Mouse (Mus musculus): ENCODE measurements around the gene Shisal1.

The Shisal1 gene

DNA sequence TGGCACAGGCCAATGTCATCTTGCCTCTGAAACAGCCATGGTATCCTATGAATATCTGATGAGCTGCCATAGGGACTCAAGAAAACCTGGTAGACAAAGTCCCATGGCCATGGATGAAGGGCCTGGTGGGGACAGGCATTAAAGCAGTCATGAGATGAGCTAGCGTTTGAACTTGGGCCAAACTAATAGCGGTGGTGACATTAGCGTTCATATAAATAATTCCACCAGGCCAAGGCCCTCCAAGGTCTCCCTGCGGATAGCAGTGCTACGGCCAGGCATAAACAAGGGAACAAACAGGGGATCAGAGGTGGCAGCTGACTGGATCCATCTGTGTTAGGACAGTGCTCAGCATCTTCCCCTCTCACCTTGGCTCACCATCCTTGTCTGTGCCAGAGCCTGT is 21.2 kb downstream of the Shisal1 start:
- DNase-seq (ENCODE audit: low spot score) = no peak

DNA sequence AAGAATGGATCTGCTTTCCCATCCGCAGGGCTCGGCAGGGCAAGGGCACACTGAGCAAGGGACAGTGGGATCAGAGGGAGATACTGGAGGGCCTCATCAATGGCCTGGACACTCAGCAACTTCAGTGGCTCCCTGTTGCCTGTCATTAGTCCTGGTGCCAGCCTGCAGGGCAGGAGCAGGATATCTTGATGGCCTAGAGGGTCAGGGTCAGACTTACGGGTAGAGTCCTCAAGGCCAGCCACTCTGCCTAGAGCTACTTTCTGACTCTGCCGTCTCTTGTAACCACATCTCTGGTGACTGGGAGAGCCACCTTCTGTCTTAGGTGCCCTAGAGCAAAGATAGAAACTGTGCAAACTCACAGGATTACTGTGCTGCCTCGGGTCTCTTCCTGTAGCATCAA is 23.1 kb downstream of the Shisal1 start:
- no peak for DNase-seq (ENCODE audit: low spot score)

DNA sequence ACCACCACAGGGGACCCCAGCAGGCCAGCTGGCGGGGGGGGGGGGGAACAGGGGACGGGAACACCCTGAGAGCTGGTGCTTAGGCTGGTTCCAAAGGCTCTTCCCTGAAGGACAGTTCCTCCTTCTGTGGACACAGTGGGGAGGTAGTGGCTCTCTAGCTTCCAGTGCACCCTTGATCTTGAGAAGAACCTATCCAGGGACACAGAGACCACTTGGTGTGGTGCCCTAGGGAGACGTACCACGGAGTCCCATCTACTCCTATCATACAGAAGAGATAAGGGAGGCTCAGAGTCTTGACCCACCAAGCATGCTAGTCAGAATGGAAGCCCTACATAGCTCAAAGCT is 28.7 kb downstream of the Shisal1 start:
- DNase-seq (ENCODE audit: low spot score) = no peak

DNA sequence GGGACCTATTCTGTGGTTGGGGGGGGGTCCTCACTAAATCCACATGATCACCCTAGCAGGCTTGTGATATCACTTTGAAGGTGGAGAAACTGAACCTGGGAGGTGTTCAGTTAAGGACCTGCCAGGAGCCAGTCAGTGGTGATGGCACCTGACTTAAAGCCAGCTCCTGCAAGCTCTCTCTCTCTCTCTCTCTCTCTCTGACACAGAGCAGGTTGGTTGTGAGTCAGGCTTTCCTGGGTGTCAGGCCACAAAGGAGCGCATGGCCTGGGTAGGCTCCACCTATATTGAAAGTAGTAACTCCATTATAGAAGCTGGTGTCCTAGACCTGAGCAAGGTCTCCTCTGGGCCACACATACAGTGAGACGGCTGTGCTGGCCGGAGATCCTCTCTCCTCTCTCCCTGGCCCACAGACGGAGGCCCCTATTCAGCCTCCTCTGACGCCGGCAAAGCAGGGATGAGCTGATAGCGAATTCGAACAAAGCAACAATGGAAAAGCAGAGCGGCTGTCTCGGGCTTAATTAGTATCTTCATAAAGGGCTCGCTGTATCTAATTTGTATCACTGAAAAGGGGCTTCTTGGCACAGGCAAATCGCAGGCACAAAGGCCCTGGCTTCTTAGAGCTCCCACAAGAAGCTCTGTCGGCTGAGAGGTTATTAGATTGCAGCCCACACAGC is 29.2 kb downstream of the Shisal1 start:
- DNase-seq (ENCODE audit: low spot score) = no peak

DNA sequence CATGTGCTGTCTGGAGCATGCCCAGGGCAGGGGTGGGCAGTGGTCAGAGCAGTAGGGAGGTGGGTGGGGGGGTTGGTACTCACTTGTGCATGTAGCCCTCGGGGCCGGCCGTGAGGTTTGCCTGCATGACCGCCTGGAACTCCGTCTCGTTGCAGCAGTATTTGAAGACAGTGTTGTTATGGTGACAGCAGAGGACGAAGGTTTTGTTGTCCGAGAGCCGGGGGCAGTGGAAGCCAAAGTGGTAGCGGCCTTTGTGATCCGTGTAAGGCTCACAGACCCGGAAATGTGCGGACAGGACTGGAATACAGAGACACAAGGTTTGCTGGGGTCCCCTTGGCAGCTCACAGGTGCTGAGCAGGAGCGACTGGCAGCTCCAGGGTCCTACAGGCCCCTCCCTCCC is 29.9 kb downstream of the Shisal1 start:
- DNase-seq (ENCODE audit: low spot score) = no peak

DNA sequence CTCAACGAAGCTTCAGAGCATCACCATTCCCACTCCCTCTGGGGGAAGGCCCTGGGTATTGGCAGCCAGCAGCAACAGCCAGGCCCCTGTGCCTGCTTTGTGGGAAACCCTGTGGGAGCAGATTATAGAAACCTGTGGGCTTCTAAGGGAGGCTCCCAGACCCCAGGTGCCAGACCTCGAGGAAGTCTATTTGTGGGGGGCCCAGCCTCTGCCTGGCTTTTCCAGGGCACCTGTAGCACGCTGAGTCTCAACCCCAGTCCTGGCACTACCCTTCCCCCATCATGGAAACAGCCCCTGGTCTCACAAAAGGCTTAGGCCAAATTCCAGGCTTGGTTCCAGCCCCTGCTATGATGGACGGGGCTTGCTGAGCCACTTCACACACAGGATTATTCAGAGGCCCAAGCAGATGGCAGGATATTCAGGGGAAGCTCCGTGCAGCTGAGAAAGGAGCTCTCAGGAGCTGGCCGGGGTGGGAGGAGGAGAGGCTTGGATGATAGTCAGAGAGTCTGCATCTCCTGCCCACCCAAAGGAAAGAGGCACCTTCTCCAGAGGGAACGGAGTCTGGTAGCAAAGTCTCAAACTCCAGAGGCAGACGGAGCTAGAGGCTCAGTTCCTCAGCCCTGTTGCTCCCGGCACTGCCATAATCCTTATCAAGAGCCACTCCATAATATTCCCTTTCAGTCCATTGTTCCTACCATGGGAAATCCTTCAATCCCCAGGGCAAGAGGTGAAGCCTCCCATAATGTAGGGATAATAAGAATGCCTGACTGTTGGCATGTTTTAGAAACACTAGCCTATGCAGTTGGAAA is 32.7 kb downstream of the Shisal1 start:
- no peak for DNase-seq (ENCODE audit: low spot score)

DNA sequence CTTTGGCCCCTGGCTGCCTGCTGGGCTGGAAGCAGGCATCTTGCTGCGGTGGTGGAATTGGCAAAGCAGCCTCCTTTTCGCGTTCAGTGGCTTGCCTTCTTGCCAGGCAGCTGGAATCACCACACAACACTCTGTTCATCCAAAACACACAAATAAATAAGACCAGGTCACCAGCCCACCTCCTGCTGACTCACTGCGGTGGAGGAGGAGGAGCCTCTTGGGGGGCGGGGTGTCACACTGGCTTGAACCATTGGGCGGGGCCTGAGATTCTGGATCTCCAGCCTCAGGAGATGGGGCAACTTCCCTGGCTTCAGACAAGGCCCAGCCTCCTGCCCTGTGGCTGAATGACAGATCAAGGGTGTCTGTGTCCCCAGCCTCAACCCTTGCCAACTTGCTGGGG is 34.5 kb downstream of the Shisal1 start:
- peak; percentile 45 for DNase-seq (ENCODE audit: low spot score)

DNA sequence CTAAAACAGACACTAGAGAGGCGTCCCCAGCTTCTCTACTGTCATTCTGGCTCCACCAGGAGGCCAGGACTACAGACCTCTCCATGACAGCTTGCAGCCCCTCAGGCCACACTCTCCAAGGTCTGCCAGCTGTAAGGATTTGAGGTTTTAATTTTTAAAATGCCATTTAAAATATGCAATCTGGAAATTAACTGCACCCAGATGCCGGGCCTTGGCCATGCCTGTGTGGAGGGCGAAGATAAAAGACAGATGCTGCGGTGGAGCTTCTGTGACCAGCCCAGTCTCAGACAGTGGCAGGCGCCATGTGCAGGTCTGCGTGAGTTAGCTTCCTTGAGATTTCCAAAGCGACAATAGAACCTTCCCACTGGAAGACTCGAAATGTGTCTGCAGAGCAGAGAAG is 36.8 kb downstream of the Shisal1 start:
- DNase-seq (ENCODE audit: low spot score) = no peak

DNA sequence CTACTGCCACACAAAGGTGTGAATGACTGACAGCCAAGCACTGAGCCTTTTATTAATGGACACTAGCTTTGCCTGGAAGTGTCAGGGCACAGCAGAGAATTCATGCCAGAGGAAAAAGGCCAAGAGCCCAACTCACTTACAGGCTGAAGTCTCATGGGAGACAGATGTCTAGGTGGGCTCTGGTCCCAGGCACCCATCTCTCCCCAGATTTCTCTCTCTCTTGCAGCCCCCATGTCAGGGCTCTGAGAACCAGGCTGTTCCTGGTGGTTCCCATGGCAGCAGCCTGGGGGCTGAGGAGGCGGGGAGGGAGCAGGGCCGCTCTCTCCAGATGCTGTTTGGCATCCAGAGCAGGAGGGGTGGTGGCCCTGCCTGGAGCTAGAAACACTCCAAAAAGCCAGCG is 38.3 kb downstream of the Shisal1 start:
- no peak for DNase-seq (ENCODE audit: low spot score)

DNA sequence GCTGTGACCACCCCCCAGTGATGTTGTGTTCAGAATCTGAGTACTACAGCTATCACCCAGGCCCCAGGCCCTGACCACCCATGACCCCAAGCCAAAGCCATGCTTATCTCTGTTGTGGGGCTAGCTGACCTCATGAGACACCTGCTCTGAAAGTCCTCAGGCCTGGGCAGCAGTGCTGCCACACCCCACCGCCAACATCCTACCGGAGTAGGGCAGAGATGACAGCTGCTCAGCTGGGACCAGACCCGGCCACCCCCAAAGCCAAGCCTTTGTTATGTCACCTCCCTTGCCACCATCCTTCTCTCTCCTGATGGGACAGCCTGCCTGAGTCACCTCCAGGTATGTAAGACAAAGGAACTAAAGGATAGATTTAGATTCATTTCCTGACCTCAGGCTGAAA is 41.1 kb downstream of the Shisal1 start:
- DNase-seq (ENCODE audit: low spot score) = no peak

DNA sequence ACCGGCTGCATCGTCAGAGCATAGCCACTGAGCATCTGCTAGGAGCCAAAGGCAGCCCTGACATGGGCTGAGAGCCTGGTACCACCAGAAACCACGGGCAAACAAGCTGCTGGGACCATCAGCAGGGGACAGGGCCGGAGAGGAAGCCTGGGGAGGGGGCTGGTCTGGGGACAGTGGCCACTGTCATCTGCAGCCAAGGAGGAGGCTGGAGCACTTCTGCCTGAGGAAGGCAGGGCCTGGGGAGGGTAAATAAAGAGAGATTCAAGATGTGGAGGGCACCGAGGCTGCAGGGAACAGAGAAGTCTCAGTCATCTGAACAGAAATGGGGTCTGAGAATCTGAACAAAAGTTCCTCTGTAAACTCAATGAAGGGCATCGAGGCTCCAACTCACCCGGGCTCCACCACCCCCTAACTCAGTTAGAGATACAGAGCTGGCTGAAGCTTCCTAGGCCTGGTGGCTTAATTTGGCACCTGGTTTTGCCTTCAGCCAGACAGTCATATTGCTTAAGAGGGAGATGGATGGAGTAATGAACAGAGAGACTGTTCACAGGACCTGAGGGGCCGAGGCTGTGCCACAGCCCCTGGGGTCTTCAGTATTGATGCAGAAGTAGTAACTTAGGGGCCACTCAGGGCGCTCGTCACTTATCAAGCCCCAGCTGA is 43.3 kb downstream of the Shisal1 start:
- DNase-seq (ENCODE audit: low spot score) = no peak

DNA sequence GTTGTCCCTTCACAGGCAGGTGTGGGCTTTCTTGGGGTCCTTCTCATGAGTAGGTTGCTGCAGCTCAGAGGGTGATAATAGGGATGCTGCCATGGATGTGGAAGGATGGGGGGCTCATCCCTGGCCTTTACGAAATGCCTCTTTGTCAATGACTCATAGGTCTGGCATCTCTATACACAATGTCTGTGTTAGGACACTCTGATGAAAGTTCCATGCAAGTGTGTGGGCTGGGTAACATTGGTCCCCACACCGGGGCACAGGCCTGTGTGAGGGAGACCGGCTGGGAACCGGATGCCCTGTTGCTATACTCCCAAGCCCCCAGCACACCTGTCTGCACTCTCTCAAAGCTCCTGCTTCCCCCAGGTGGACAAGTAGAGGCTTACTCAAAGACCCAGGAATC is 48.3 kb downstream of the Shisal1 start:
- no peak for DNase-seq (ENCODE audit: low spot score)

DNA sequence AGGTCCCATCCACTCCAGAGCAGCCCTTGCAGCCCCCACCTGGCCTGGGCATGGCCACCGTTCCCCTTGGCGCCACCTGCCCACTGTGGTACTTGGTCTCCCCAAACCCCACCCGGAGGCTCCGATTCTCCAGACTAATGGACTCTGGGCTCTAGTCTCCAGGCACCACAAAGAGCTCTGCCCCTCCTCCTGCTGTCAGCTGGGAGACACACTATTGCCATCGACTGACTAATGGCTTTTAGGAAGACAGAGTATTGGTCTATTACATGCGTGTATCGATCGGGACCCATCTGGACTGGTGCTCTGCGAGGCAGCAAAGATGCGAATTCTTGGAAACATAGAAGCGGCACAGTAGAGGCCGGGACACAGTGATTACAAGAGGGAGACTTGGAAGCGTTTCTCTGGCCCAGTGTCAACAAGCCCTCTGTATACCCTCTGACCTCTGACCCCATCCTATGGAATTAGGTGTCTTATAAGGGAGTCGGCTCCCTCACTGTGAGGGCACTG is 49.2 kb downstream of the Shisal1 start:
- no peak for DNase-seq (ENCODE audit: low spot score)

DNA sequence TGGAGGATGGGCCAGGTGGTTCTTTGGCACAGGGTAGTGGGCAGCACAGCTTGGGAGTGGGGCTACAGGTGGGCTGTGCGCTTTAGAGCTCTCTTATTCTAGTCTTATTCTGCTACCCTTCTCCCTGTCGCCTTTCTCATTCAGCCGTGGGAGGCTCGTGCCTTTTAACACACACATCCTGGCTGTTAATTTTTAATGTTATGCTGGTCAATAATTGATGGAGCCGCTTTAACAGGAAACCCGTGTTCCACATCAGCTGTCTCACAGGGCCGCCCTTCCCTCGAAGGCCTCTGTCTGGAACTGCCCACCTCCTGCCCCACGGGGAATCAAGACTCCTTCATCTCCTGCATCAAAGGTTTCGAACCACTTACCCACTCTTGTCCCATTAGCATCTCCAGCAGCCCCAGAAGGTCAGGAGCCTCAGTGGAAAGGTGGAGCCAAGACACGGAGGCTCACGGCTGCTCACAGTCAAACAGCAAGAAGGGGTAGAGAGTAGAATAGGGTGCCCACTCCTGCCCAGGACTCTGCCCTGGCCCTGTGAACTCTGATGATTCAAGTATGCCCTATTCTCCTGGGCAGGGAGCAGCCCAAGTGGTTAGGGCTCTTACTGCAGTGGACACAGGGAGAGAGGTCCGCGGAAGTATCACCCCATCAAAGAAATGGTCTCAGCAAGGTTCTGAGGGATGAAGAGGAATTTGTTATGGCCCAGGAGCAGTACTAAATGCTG is 51.4 kb downstream of the Shisal1 start:
- DNase-seq (ENCODE audit: low spot score) = no peak

DNA sequence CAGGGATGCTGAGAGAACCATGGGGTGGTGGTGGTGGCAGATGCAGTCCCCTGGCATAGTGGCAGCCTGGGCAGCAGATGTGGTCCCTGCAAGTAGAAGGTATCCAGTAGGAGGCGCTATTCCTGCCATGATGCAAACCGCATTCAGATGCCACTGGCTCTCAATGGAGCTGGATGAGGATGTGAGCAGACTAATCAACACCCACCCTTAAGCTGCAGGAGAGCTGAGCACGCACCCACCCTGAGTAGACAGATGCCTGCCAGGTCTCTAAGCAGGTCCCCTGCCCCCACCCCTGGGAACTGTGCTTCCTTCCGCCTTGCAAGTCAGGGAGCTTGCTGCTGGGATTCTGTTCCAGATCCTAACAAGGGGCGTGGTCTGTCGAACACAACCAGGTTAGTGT is 53.6 kb downstream of the Shisal1 start:
- DNase-seq (ENCODE audit: low spot score) = no peak

DNA sequence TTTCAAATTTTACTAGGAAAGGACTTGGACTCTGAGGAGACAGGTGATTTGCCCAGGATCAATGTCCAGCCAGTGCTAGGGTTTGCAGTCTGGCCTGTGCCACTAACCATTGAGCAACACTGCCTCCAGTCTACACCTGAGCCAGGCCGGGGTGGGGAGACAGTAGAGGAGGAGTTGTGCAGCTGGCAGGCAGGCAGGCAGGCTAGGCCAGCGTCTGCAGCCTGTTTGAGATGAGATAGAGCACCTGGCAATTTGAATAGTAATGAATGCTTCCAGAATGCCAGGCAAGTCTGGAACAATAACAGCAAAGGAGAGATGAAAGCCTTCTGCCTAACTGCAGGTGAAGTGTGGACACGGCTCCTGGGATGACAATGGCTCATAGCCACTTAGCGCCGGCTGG is 54.1 kb downstream of the Shisal1 start:
- no peak for DNase-seq (ENCODE audit: low spot score)

DNA sequence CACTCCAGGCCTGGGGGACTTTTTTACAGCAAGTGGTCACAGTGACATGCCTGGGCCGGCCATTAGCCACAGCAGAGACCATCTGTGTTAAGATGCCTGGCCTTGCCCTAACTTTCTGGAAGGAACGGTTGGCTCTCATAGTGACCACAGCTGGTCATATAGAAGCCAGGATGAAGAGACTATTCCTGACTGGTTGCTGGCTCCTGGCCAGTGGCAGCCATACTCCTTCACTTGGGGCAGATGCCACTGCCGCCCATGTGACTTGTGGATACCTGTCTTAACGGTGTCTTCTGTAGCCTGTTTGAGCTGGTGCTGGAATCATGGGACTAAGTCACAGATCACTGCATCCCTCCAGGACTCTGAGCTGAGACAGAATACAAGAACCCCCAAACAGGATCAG is 54.8 kb downstream of the Shisal1 start:
- no peak for DNase-seq (ENCODE audit: low spot score)

DNA sequence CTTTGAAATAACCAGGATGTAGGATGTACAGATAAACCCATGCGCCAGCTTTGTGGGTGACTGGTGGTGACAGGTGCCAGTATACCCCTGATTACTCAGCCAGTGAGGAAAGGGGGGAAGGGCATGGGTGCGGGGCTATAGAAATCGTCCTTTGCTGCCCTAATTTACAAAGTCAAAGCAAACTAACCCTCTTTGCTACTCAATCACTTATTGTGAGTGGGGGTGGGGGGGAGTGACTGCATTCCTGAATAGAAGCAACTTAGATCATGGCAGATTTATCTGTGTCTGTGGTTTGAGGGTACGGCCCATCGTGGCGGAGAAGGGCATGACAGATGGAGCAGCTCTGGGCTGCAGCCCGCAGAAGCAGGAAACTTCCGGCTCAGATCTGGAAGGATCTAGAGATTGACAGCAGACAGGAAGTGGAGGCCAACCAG is 58.2 kb downstream of the Shisal1 start:
- no peak for DNase-seq (ENCODE audit: low spot score)

DNA sequence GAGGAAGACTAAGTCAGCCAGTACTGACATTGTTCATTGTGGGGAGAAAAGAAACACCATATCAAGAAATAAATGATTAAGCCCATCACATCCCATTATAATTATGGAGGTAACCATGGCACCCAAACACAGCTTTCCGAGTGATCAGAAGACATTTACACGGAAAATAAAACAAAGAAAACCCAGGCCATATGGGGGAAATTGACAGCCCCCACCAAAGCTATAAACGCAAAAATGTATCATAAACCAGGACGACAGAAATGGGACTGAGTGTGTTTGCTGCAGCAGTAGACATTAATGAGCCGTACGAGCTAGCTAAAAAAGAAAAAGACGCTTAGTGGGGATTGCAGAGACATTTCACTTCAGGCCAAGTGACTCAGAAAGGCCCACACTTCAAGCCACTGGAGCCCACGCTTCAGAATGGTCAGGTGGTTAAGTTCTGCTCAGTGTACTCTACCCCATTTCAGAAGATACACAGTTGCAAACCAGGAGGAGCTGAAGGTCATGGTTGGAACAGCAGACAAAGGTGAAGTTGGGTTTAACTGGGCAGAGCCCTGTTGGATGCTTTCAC is 60.8 kb downstream of the Shisal1 start:
- DNase-seq (ENCODE audit: low spot score) = no peak

DNA sequence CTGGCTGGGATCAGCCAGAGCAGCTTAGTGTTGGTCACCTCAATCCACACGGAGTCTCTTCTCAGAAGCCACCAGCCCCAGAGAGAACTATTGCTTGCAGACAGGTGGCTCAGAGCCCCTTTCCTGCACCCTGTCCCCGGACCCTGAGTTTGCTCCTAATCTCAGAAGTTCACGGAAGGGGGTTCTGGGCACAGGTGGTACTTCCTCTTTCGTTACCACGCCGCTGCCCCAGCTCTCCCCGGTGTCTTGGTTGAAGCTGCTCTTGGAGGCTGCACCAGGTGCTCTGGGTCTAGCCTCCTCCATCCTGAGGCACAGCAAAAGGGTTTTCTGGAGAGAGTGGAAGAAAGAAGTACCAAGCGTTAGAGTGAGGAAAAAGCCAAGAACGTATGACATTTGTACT is 62.8 kb downstream of the Shisal1 start:
- DNase-seq (ENCODE audit: low spot score) = no peak

DNA sequence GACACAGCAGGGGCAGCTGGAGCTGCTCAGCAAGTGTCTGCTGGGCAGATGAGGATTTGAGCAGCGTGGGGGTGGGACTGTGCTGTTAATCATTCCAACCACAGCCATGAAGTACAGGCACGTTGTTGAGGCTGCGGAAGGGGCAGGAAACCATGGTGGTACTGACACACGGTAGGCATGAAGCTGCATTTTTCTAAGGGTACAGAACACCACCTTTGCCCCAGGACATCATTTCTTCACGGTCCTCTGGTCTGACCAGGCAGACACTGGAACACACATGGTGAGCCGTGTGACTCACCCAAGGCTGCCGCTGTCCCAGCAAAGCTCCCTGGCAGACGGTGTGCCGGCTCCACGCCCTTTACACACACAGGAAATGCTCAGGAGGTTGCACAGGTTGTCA is 66.7 kb downstream of the Shisal1 start:
- no peak for DNase-seq (ENCODE audit: low spot score)

DNA sequence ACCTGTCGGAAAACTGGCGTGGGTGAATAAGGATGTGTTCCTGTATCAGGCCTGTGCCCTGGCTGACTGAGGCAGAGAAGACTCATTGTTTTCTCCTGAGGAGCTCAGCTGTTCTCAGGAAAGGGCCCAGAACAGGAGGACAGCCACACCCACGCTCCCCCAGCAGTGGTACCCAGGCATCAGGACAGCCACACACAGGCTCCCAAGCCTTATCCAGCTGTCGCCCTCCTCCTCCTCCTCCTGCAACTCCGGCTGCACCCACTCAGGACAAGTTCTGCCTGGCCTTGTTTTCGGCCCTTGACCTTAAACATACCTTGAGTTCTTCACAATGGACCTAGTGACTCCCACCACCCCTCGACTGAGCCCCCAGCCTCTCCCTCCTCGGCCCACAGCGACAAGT is 68.2 kb downstream of the Shisal1 start:
- no peak for DNase-seq (ENCODE audit: low spot score)
